ENCODE assay signal across 9 mouse cellular contexts in genomic region chr3:108414857-108415830, GRCm38 (mm10). TPM values are rescaled to one million over a fixed set of nuclear protein-coding genes. Genes with fewer than 3 reads are reported as not detected.
DNase-seq lines count a peak whose midpoint lies in the region; ATAC-seq and TF ChIP-seq lines count a peak whose summit lies in the region.
"Had no signal": no experiment of that assay in that cellular context is flagged by ENCODE, and none has a peak within 500 bp of the region (broad histone marks: within the 10 kb centered on the region; RNA-seq: fewer than 3 reads in every experiment).

Gene Celsr2, minus strand, starts transcription at chr3:108415552.

- intact Hi-C loops in heart, adult 2 months (cut with DNase I): loop anchor here (10.0 kb wide), 1 partner anchor 240 kb away; the partner anchor contains the start of gene Clcc1
- intact Hi-C loops in left cerebral cortex, postnatal 36 days (cut with DNase I): no loop called here

- H3K27me3 ChIP-seq in heart, adult 2 months (ENCODE audit: control insufficient read depth, insufficient read depth, low read length): no peaks in the 10 kb centered on the region
- H3K27me3 ChIP-seq in ES-Bruce4 (ENCODE audit: control insufficient read depth, insufficient read depth, low read length, poor library complexity, severe bottlenecking): no peaks in the 10 kb centered on the region
- no peaks in the 10 kb centered on the region for H3K27me3 ChIP-seq in midbrain, embryonic 14.5 days (ENCODE audit: control insufficient read depth, insufficient read depth, low read length)

- peak within 1 kb of the TSS; percentile 62 for H3K4me3 ChIP-seq in heart, adult 2 months
- peak within 1 kb of the TSS; percentile 55 for H3K4me3 ChIP-seq in ES-Bruce4 (ENCODE audit: low read depth, low read length)
- peak within 1 kb of the TSS; percentile 88 for H3K4me3 ChIP-seq in midbrain, embryonic 14.5 days (replicated peaks; ENCODE audit: low read depth, low read length)

- TF ChIP-seq CTCF in heart, adult 2 months (IDR thresholded peaks at IDR 0.05): no peak
- TF ChIP-seq CTCF in ES-Bruce4 (IDR thresholded peaks at IDR 0.05; ENCODE audit: low read depth, low read length): no peak

- no peaks in the 10 kb centered on the region for H3K9me3 ChIP-seq in ES-Bruce4 (replicated peaks; ENCODE audit: control insufficient read depth, insufficient read depth, low read length, poor library complexity, severe bottlenecking)
- H3K9me3 ChIP-seq in midbrain, embryonic 14.5 days (ENCODE audit: control insufficient read depth, low read length): peaks cover 9% of the 10 kb centered on the region

- no peak for TF ChIP-seq EP300 in heart, adult 2 months (IDR thresholded peaks at IDR 0.05; ENCODE audit: insufficient read depth, low read depth, low read length)
- no peak for TF ChIP-seq EP300 in ES-Bruce4 (IDR thresholded peaks at IDR 0.05; ENCODE audit: insufficient read depth, low read depth, low read length)

- DNase-seq in heart, adult 2 months: peak; percentile 29 to 38
- no peak for DNase-seq in heart, adult 9 months (ENCODE audit: low spot score in 2 of 2)
- peak; percentile 27 for DNase-seq in heart, postnatal 4 days
- DNase-seq in left cerebral cortex, postnatal 36 days (ENCODE audit: low spot score in 2 of 2): peak in 1 of 2 experiments; percentile 66
- peak; percentile 78 for DNase-seq in midbrain, embryonic 14.5 days

- peak within 1 kb of the TSS; percentile 11; the same call in 1 of the 2 replicates for H3K27ac ChIP-seq in heart, adult 2 months
- no peak within 1 kb of the TSS for H3K27ac ChIP-seq in ES-Bruce4 (ENCODE audit: insufficient read depth, low read length)
- H3K27ac ChIP-seq in midbrain, embryonic 14.5 days (replicated peaks; ENCODE audit: low read depth, low read length): peak within 1 kb of the TSS; percentile 92

- peak within 1 kb of the TSS; percentile 87 for H3K9ac ChIP-seq in heart, adult 2 months (ENCODE audit: low read depth, low read length)
- peak within 1 kb of the TSS; percentile 86 for H3K9ac ChIP-seq in ES-Bruce4 (ENCODE audit: low read depth, poor library complexity, severe bottlenecking)
- H3K9ac ChIP-seq in midbrain, embryonic 14.5 days (replicated peaks; ENCODE audit: low read length): peak within 1 kb of the TSS; percentile 95

- TF ChIP-seq POLR2A in heart, adult 2 months (IDR thresholded peaks at IDR 0.05; ENCODE audit: insufficient read depth, low read depth, low read length): no peak
- TF ChIP-seq POLR2A in ES-Bruce4 (IDR thresholded peaks at IDR 0.05; ENCODE audit: insufficient read depth, low read length): no peak

- no peaks in the 10 kb centered on the region for H3K79me2 ChIP-seq in heart, adult 2 months (replicated peaks; ENCODE audit: control insufficient read depth, insufficient read depth, low read length)

- no peaks in the 10 kb centered on the region for H3K36me3 ChIP-seq in heart, adult 2 months (ENCODE audit: control insufficient read depth, insufficient read depth, low read length)
- H3K36me3 ChIP-seq in ES-Bruce4 (ENCODE audit: control insufficient read depth, insufficient read depth, low read length, poor library complexity, severe bottlenecking): no peaks in the 10 kb centered on the region
- H3K36me3 ChIP-seq in midbrain, embryonic 14.5 days (ENCODE audit: control insufficient read depth, insufficient read depth, low read length): peaks cover 31% of the 10 kb centered on the region

- peak within 1 kb of the TSS; percentile 92 for H3K4me2 ChIP-seq in midbrain, embryonic 14.5 days (ENCODE audit: low read length)

- no peaks in the 10 kb centered on the region for H3K4me1 ChIP-seq in heart, adult 2 months (ENCODE audit: control insufficient read depth, insufficient read depth, low read length)
- no peaks in the 10 kb centered on the region for H3K4me1 ChIP-seq in ES-Bruce4 (ENCODE audit: control insufficient read depth, insufficient read depth, low read length)
- peaks cover 40% of the 10 kb centered on the region for H3K4me1 ChIP-seq in midbrain, embryonic 14.5 days (ENCODE audit: control insufficient read depth, insufficient read depth, low read length)

- 9% methylated on average over 67 of the region's 67 CpGs for WGBS in heart, adult 2 months
- 3% methylated on average over 61 of the region's 67 CpGs for WGBS in midbrain, embryonic 14.5 days

- peak; percentile 19; the same call in 1 of the 2 replicates for ATAC-seq in common myeloid progenitor, adult 5-6 weeks (replicated peaks; ENCODE audit: low read depth, poor library complexity, severe bottlenecking)
- peak; percentile 22 for ATAC-seq in midbrain, embryonic 14.5 days (ENCODE audit: low FRiP score, low TSS enrichment)
- ATAC-seq in erythroid progenitor cell, adult 5-6 weeks (replicated peaks; ENCODE audit: low FRiP score, poor library complexity, severe bottlenecking): no peak

RNA-seq across cellular contexts. Expression of gene Celsr2, which starts in this region (rescaled TPM):
- total RNA-seq in heart, adult 2 months (2021): 1 to 10 TPM; 6.4 to 7.2 TPM
- 5.2 and 5.4 TPM in 2 replicates for polyA plus RNA-seq in heart, adult 2 months (2012; rRNA removed)
- polyA plus RNA-seq in ES-Bruce4 (2011; ENCODE audit: insufficient read depth, insufficient read length, low read depth, missing spikeins): 7.1 and 8.9 TPM in 2 replicates
- 0.24 and 2.7 TPM in 2 replicates for total RNA-seq in common myeloid progenitor, adult 5-6 weeks (2017)
- total RNA-seq in heart, postnatal 4 days (2021): 1 to 10 TPM; 9.0 to 9.5 TPM
- total RNA-seq in left cerebral cortex, postnatal 36 days (2021): 100 to 1,000 TPM; 168 to 174 TPM
- 49.5 and 59.4 TPM in 2 replicates for polyA plus RNA-seq in midbrain, embryonic 14.5 days (2014; fragmentation: Nextera tagmentation; extraction: Ambion mirVana)
- total RNA-seq in erythroid progenitor cell, adult 5-6 weeks (2015; ENCODE audit: low replicate concordance): 0.84 and 1.1 TPM in 2 replicates
- total RNA-seq in erythroid progenitor cell, adult 5-6 weeks (2017; ENCODE audit: low replicate concordance): 1.0 TPM in 1 of 2 replicates, not detected in the other
- total RNA-seq: MEL had no signal

Comparison
In these comparisons a context has a peak if more than half of its experiments do, and no peak if none do; other contexts are left out.
1. RNA of gene Celsr2 (total RNA-seq): 168 to 174 TPM in left cerebral cortex, postnatal 36 days; 9.0 to 9.5 TPM in heart, postnatal 4 days, 6.4 to 7.2 TPM in heart, adult 2 months, 0.24 to 2.7 TPM in common myeloid progenitor, adult 5-6 weeks and 0.84 to 1.1 TPM in erythroid progenitor cell, adult 5-6 weeks; every median in the first group is over 10 times any median in the second.
2. DNase-seq: peak in heart, adult 2 months (2 of 2), heart, postnatal 4 days (single experiment) and midbrain, embryonic 14.5 days (single experiment); none in heart, adult 9 months (0 of 2).
3. Peak in every context shown above with its lines, with median percentiles within 50 percentile points of each other: H3K4me3 ChIP-seq and H3K9ac ChIP-seq.